Mouse (Mus musculus): ENCODE measurements at regions not wholly inside any gene's neighbourhood (a gene's known extent, or its start where the extent isn't known, plus 50 kb on each side); places are given as distances from the start of the nearest gene placed in this dataset.

GRCm38 (mm10) chr16:15196855-15197254 is 120.4 kb upstream of the Gm21897 start:
- TF ChIP-seq CTCF (IDR thresholded peaks at IDR 0.05; ENCODE audit: extremely low read depth, insufficient read length, insufficient replicate concordance, low read depth, low read length), result no peak
- no peak for TF ChIP-seq POLR2A (IDR thresholded peaks at IDR 0.05; ENCODE audit: low read depth, low read length)

Measured in small intestine, adult 2 months (tissue).